Mouse (Mus musculus): ENCODE data around the gene Nes. TPM values are rescaled to one million over a fixed set of nuclear protein-coding genes. Genes with fewer than 3 reads are reported as not detected.
A peak's percentile ranks its signal among the peaks of the same experiment; 100 is the strongest.

The Nes gene
- total RNA-seq, 4 experiments from 2014 or later = 4.9 to 6.5 (median 5.5) TPM

- no peak for DNase-seq (ENCODE audit: low spot score in 2 of 2)
These were observed 35.2 kb downstream of the Nes start for GRCm38 (mm10) chr3:88005822-88006786.

DNA sequence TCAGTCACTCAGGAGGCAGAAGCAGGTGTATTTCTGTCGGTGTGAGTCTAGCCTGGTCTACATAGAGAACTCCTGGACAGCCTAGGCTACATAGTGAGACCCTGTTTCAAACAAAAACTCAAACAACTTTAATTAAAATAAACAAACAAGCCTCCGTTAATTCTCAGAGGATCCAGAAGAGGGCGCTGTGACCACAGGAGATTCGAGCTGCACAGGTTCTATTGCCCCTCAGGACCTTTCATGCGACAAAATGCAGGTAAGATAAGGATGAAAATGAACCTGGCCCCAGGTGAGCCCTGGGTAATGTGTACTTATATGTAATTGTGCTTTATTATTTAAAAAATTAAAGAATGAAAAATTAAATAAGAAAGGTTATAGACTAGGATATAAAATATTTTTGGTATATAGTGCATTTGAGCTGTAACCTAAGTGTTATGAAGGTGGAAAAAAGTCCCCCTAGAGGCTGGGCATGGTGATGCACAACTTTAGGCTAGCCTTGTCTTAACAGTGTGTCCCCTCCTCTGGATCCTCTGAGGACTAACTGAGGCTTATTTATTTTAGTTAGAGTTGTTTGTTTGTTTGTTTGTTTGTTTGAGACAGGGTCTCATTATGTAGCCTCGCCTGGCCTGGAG, 39.9 kb downstream of the Nes start:
- no peak for DNase-seq (ENCODE audit: low spot score in 2 of 2)

DNA sequence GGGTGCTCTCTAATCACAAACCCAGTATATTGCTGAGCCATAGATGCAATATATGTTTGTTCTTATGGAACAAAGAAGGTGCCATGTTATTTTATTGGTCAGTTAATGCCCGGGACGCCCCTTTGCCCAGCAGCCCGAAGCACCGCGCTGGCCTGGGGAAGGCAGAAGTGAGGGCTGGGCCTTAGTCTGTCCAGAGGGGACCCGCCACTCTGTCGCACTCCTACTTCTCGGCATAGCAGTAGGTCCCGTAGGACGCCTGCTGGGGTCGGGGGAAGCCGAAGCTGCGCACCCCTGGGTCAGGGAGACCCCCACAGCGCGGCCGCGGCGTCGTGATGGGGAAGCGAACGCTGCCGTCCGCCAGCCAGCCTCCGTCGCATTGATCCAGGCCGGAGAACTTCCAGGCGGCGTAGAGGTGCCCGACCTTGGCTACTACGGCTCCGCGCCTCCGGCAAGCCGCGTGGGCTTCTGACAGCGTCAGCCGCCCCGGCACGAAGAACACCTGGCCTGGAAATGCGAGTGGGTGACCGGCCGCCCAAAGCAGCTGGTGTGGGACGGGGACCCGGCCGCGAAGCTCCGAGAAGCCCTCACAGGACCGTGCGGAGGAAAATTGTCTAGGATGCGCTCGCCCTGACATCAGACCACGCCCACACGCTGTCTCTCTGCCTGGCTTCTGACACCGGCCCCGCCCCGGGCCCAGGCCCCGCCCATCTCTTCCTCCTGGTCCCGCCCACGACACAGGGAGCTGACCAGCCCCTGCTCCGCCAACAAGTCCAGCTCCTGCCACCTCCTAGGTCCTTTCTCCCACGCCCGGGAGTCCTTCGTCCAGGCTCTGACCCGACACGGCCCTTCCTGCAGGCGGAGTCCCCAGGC, 51.7 kb downstream of the Nes start:
- peak; percentile 79 to 82 for DNase-seq (ENCODE audit: low spot score in 2 of 2)

DNA sequence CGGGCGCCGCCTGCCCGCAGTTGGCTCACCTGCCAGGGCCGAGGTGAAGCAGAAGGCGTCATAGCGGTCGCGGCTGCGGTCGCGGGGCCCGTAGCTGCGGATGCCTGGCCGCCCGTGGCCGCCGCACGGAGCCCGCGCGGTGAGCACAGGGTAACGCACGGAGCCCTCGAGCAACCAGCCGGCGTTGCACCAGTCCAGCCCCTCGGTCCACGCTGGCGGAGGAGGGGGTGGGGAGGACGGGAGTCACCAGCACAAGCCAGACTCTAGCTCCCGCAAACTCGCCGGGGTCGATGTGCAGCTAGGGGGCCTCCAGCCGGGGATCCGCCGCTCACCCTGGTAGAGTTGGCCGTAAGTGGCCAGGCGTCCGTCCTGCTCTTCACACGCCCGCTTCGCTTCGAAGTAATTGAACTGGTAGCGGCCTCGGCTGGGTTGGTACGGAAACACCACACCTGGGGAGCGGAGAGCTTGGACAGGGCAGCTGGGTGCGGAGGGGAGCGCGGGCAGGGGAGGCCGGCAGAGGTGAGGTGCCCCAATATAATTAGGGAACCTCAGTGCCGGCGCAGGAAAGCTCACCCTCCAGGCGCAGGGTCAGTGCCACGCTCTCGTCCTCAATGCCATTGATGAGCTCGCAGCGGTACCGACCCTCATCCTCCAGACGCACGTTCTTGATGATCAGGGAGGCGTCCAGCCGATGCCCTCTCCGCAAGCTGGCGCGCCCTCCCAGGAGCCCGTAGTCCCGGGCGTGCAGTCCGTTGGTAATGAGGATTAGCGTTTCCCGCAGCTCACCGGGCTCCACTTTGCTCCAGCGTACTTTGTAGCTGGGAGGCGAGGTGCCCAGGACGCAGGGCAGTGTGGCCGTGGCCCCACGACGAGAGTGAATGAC, 52.6 kb downstream of the Nes start:
- DNase-seq (ENCODE audit: low spot score in 2 of 2) = no peak

- no peak for DNase-seq (ENCODE audit: low spot score in 2 of 2)
These were observed 55.9 kb downstream of the Nes start for GRCm38 (mm10) chr3:88026823-88027222.

DNA sequence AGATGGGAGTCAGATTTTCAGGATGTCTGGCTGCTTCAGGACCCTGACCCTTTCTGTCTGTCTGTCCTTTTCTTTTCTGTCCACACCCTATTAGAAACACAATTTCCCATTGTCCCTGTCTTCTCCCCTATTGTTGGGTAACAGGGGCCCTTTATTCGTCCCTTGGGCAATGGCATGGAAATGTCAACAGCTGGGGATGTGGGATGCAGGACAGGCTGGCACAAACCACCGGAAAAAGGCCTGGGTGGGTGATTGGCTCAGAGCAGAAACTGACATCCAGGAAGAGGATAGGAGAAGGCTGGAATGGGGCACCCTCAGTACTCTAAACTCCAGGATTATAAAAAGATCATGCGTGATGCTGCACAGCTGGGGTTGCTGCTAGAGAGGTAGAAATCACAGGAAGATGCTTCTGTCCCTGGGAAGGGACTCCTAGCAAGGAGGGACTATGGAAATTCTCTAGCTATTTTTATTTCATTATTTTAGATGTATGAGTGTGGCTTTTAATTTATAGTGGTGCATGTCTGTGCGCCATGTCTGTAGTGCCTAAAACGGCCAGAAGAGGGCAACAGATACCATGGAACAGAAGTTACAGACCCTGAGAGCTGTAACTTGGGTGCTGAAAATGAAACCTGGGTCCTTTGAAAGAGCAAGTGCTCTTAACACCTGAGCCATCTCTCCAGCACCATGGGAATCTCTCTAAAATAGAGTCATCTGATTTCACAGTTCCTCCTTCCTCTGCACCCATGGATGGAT, 56.7 kb downstream of the Nes start, which contains the start of gene Hapln2:
TSS of gene Hapln2 (minus strand) at position 150 of the 753 bp plus-strand sequence.
- peak; percentile 47 to 50 for DNase-seq (ENCODE audit: low spot score in 2 of 2)

Other genes starting within 250 kb of the Nes start
- 1 to 10 TPM in 1 of 4 experiments, under 1 TPM in 3; 0.43 to 1.6 (median 0.62) TPM for gene Lrrc71, start 222.5 kb upstream of the Nes start, total RNA-seq (2022)
- under 1 TPM; 0.13 to 0.20 (median 0.17) TPM for gene Ntrk1, start 175.9 kb upstream of the Nes start, total RNA-seq (2022)
- under 1 TPM; 0.49 to 1.00 (median 0.68) TPM for gene Insrr, start 174.1 kb upstream of the Nes start, total RNA-seq (2022)
- gene Pear1, start 146.8 kb upstream of the Nes start, total RNA-seq (2022) = 10 to 100 TPM; 10.5 to 12.7 (median 12.2) TPM
- not detected for gene Sh2d2a, start 124.3 kb upstream of the Nes start, total RNA-seq (2022)
- gene Prcc, start 85.5 kb upstream of the Nes start, total RNA-seq (2022) = 10 to 100 TPM; 53.2 to 58.8 (median 53.7) TPM
- gene Hdgf, start 64.8 kb upstream of the Nes start, total RNA-seq (2022) = 100 to 1,000 TPM; 137 to 145 (median 140) TPM
- gene Mrpl24, start 51.6 kb upstream of the Nes start, total RNA-seq (2022) = 10 to 100 TPM; 58.6 to 59.7 (median 59.5) TPM
- 10 to 100 TPM; 12.7 to 16.1 (median 15.1) TPM for gene Isg20l2, start 40.8 kb upstream of the Nes start, total RNA-seq (2022)
- 10 to 100 TPM; 25.2 to 31.5 (median 26.2) TPM for gene Rrnad1, start 40.4 kb upstream of the Nes start, total RNA-seq (2022)
- gene Crabp2, start 22.4 kb upstream of the Nes start, total RNA-seq (2022) = 1 to 10 TPM; 3.9 to 5.9 (median 4.7) TPM
- 100 to 1,000 TPM; 257 to 304 (median 278) TPM for gene Bcan, start 29.2 kb downstream of the Nes start, total RNA-seq (2022)
- gene Hapln2, start 56.5 kb downstream of the Nes start, total RNA-seq (2022) = 10 to 100 TPM; 26.0 to 34.3 (median 29.3) TPM
- gene Gpatch4, start 72.0 kb downstream of the Nes start, total RNA-seq (2022) = 10 to 100 TPM; 14.0 to 19.9 (median 16.1) TPM
- 10 to 100 TPM; 67.5 to 89.0 (median 81.9) TPM for gene Naxe, start 87.4 kb downstream of the Nes start, total RNA-seq (2022)
- not detected for gene Ttc24, start 107.2 kb downstream of the Nes start, total RNA-seq (2022)
- gene Iqgap3, start 110.9 kb downstream of the Nes start, total RNA-seq (2022) = 1 to 10 TPM in 1 of 4 experiments, under 1 TPM in 3; 0.12 to 1.2 (median 0.56) TPM
- gene Mef2d, start 171.3 kb downstream of the Nes start, total RNA-seq (2022) = 100 to 1,000 TPM; 189 to 206 (median 196) TPM